Mouse (Mus musculus) myocyte (in vitro differentiated cells): ENCODE results near the gene Ptcra. TPM values are rescaled to one million over a fixed set of nuclear protein-coding genes. Genes with fewer than 3 reads are reported as not detected.

Source experiments
- H3K27me3 ChIP-seq: one replicate; pipeline ENCODE4 v1.6.1; 2011; ENCODE audit not compliant: control insufficient read depth, insufficient read depth, insufficient read length
- H3K36me3 ChIP-seq: one replicate; pipeline ENCODE4 v1.6.1; 2011; ENCODE audit not compliant: control insufficient read depth, insufficient read depth
- H3K4me2 ChIP-seq: one replicate; pipeline ENCODE4 v1.6.1; 2011; ENCODE audit warnings: low read depth, control low read depth
- H3K4me3 ChIP-seq: one replicate; pipeline ENCODE4 v1.5.1; 2011; ENCODE audit warnings: mild to moderate bottlenecking, control low read depth, moderate library complexity
- H3K79me2 ChIP-seq: one replicate; pipeline ENCODE4 v1.6.1; 2011; ENCODE audit not compliant: control insufficient read depth, insufficient read depth
- H3ac ChIP-seq: one replicate; pipeline ENCODE4 v1.6.1; 2011; ENCODE audit not compliant: control insufficient read depth, insufficient read length
- CEBPB ChIP-seq: IDR thresholded peaks from 2 replicates; pipeline ENCODE4 v1.6.1; 2011; ENCODE audit warnings: mild to moderate bottlenecking, moderate library complexity; ENCODE audit not compliant: poor library complexity, insufficient read depth, severe bottlenecking
- E2F4 ChIP-seq: IDR thresholded peaks from one replicate; pipeline ENCODE4 v1.6.1; 2011; ENCODE audit warnings: mild to moderate bottlenecking, control low read depth, moderate library complexity; ENCODE audit not compliant: insufficient read depth
- MAX ChIP-seq: IDR thresholded peaks from one replicate; pipeline ENCODE4 v1.6.1; 2011; ENCODE audit warnings: low read depth, mild to moderate bottlenecking, control low read depth
- MYOD1 ChIP-seq, 3 experiments: IDR thresholded peaks; one replicate each; pipeline ENCODE4 v1.6.1; 2011; ENCODE audit warnings: control low read depth in 2 of 3, low read depth in 2 of 3, mild to moderate bottlenecking in 2 of 3, moderate library complexity in 1 of 3; ENCODE audit not compliant: insufficient read length in 2 of 3, control insufficient read depth in 1 of 3
- MYOG ChIP-seq, 3 experiments: IDR thresholded peaks; one replicate each; pipeline ENCODE4 v1.6.1; 2011; ENCODE audit warnings: control low read depth in 2 of 3, low read depth in 2 of 3, mild to moderate bottlenecking in 2 of 3; ENCODE audit not compliant: insufficient read length in 2 of 3, control insufficient read depth in 1 of 3, insufficient read depth in 1 of 3
- POLR2A ChIP-seq: IDR thresholded peaks from one replicate; pipeline ENCODE4 v1.6.1; 2011; ENCODE audit warnings: low read depth, mild to moderate bottlenecking, control low read depth, moderate library complexity; ENCODE audit not compliant: insufficient read length
- POLR2AphosphoS2 ChIP-seq: IDR thresholded peaks from one replicate; pipeline ENCODE4 v1.6.1; 2011; ENCODE audit warnings: low read depth, control low read depth; ENCODE audit not compliant: insufficient read length
- REST ChIP-seq: IDR thresholded peaks from one replicate; pipeline ENCODE4 v1.6.1; 2011; ENCODE audit warnings: mild to moderate bottlenecking, control low read depth, moderate library complexity; ENCODE audit not compliant: insufficient read depth, insufficient read length
- SRF ChIP-seq: IDR thresholded peaks from one replicate; pipeline ENCODE4 v1.6.1; 2011; ENCODE audit warnings: low read depth; ENCODE audit not compliant: control insufficient read depth, insufficient read length
- TCF12 ChIP-seq: IDR thresholded peaks from one replicate; pipeline ENCODE4 v1.6.1; 2011; ENCODE audit warnings: mild to moderate bottlenecking, control low read depth; ENCODE audit not compliant: poor library complexity, insufficient read depth, severe bottlenecking
- TCF3 ChIP-seq: IDR thresholded peaks from one replicate; pipeline ENCODE4 v1.6.1; 2011; ENCODE audit warnings: low read depth, control low read depth; ENCODE audit not compliant: insufficient read length
- USF1 ChIP-seq: IDR thresholded peaks from one replicate; pipeline ENCODE4 v1.6.1; 2011; ENCODE audit warnings: low read depth, mild to moderate bottlenecking, control low read depth, moderate library complexity
- polyA plus RNA-seq: library from polyadenylated mRNA; unstranded; fragments of >200 nt; fragmentation: generic; extraction: Trizol; gene quantifications from one replicate; pipeline ENCODE4 v1.2.1, GENCODE M21; 2012; ENCODE audit warnings: missing spikeins

The Ptcra gene
- polyA plus RNA-seq, 1 experiment, result 0.06 TPM

DNA sequence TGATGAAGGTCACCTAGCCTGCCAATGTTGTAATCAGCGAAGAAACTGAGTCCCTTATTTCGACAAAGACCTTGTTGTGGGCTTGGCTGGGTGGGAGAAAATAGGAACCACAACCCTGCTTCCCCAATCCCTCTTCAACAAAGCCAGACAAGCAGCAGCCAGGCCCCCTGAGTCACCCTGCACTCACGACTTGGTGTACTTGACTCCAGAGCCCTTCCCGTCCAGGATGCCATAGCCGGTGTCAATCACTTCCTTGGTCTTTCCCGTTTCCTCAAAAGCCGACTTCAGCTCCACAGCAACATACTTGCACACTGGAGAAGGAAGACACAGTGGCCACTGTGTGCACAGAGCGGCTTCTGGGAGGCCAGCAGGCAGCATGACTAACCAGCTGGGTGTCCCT is 16.3 kb downstream of the Ptcra start:
- Histone ChIP-seq H3K79me2 (peaks cover 28% of the 10 kb centered on the region), H3K4me3 (no peak overlapping the region), H3K4me2 (no peak overlapping the region), H3K27me3 (no peaks in the 10 kb centered on the region), H3K36me3 (no peaks in the 10 kb centered on the region), H3ac (no peak overlapping the region)
- TF ChIP-seq USF1 (no peak), TCF12 (no peak), MAX (no peak), TCF3 (no peak), CEBPB (no peak), POLR2AphosphoS2 (no peak), POLR2A (no peak), MYOD1 (IDR thresholded peaks at IDR 0.05; ENCODE audit: control insufficient read depth in 1 of 3, insufficient read length in 2 of 3, low read depth in 2 of 3) (no peak), E2F4 (no peak), SRF (no peak)

DNA sequence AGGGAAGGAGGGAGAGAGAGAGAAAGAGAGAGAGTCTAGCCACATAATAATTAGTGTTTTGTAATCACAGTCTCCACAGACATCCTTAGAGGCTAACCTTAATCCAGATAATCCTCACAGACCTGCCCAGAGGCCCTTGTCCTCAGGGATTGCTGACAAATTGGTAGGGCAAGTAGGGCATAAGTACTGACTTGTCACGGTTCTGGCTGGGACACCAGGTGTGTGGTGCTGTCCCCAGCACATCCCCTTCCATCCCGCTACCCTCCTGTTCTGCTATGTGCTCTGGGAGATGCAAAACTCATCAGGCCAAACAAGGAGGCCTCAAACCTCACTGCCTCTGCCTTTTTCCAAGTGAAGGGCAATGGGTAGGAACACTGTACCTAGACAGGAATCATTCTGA is 18.0 kb downstream of the Ptcra start:
- peaks cover 18% of the 10 kb centered on the region for H3K79me2 ChIP-seq

DNA sequence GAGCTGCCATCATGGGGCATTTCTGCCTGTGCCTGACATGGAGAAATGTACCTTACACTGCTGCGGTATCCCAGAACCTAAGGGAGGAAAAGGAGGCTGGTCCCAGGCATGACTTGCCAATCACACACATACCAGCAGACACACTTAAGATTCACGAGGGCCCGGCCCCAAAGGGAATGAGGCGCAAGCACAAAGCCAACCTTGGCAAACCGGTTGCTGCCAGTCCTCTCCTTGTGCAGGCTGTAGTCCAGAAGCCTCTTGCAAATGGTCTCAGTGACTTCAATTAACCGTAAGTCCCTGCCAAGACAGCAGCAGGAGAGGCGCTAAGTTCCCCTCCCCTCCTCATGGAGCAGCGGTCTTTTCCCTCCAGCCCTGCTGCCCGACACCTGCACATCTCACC is 20.5 kb downstream of the Ptcra start:
- H3ac ChIP-seq, result no peak overlapping the region
- no peak for TF ChIP-seq MYOD1 (IDR thresholded peaks at IDR 0.05; ENCODE audit: control insufficient read depth in 1 of 3, insufficient read length in 2 of 3, low read depth in 2 of 3)
- TF ChIP-seq USF1, result no peak
- TF ChIP-seq TCF3, result no peak
- no peak for TF ChIP-seq TCF12
- TF ChIP-seq REST, result no peak
- TF ChIP-seq POLR2AphosphoS2, result no peak
- TF ChIP-seq POLR2A, result no peak
- peaks cover under 1% of the 10 kb centered on the region for H3K79me2 ChIP-seq
- H3K4me2 ChIP-seq, result no peak overlapping the region
- H3K36me3 ChIP-seq, result no peaks in the 10 kb centered on the region
- no peaks in the 10 kb centered on the region for H3K27me3 ChIP-seq
- no peak overlapping the region for H3K4me3 ChIP-seq

More for the DNA sequence above, 18.0 kb downstream of the Ptcra start:
- no peak overlapping the region for H3K4me2 ChIP-seq
- no peaks in the 10 kb centered on the region for H3K27me3 ChIP-seq
- no peaks in the 10 kb centered on the region for H3K36me3 ChIP-seq
- no peak overlapping the region for H3ac ChIP-seq
- TF ChIP-seq E2F4, result no peak
- TF ChIP-seq TCF12, result no peak
- no peak overlapping the region for H3K4me3 ChIP-seq

DNA sequence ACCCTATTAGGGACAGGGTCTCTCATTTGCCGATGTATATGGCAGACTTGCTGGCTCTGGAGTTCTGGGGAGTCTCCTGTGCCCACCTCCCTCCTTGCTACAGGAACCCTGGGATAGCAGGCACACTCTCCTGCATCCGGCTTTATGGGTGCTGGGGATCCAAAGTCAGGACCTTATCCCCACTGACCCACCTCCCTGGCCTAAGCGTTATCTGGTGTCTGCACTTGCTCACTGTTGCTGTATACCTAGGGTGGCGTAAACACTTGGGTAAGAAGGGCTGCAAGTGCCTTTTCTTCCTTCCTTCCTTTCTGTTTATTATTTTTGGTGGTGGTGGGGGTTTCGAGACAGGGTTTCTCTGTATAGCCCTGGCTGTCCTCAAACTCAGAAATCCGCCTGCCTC is 22.2 kb downstream of the Ptcra start:
- no peak overlapping the region for H3K4me2 ChIP-seq
- no peaks in the 10 kb centered on the region for H3K79me2 ChIP-seq
- no peaks in the 10 kb centered on the region for H3K27me3 ChIP-seq
- H3K4me3 ChIP-seq, result no peak overlapping the region
- no peak for TF ChIP-seq POLR2A
- TF ChIP-seq POLR2AphosphoS2, result no peak
- no peak for TF ChIP-seq MAX
- no peak for TF ChIP-seq REST
- TF ChIP-seq E2F4, result no peak
- no peak for TF ChIP-seq USF1
- no peak for TF ChIP-seq TCF3
- no peak for TF ChIP-seq TCF12
- TF ChIP-seq CEBPB, result no peak
- no peak for TF ChIP-seq MYOG (IDR thresholded peaks at IDR 0.05; ENCODE audit: control insufficient read depth in 1 of 3, insufficient read depth in 1 of 3, insufficient read length in 2 of 3, low read depth in 2 of 3)
- no peak for TF ChIP-seq SRF
- no peak for TF ChIP-seq MYOD1 (IDR thresholded peaks at IDR 0.05; ENCODE audit: control insufficient read depth in 1 of 3, insufficient read length in 2 of 3, low read depth in 2 of 3)
- no peak overlapping the region for H3ac ChIP-seq
- no peaks in the 10 kb centered on the region for H3K36me3 ChIP-seq

DNA sequence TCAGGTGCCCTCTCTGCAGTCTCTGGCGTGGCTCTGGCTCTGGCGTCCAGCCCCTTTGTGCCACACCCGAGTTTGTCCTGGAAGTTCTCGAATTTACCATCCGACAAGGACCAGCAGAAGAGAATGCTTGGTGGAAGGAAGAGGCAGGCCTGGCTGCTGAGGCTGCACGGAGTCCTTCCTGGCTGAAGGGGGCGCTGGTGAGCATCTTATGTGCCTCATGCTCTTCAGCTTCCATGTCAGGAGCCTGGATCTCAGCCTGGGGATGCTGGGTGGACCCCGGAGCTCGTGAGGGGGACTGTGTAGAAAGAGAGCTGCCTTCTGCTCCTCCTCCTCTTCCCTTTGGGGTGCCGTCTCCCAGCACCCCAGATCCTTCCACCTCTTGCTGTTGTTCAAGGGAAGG is 27.4 kb downstream of the Ptcra start:
- H3K36me3 ChIP-seq, result no peaks in the 10 kb centered on the region
- no peaks in the 10 kb centered on the region for H3K79me2 ChIP-seq
- H3ac ChIP-seq, result no peak overlapping the region
- no peaks in the 10 kb centered on the region for H3K27me3 ChIP-seq
- H3K4me3 ChIP-seq, result no peak overlapping the region
- no peak overlapping the region for H3K4me2 ChIP-seq
- TF ChIP-seq TCF12, result no peak
- no peak for TF ChIP-seq SRF
- no peak for TF ChIP-seq POLR2A
- TF ChIP-seq REST, result no peak
- no peak for TF ChIP-seq USF1
- TF ChIP-seq MAX, result no peak
- no peak for TF ChIP-seq MYOG (IDR thresholded peaks at IDR 0.05; ENCODE audit: control insufficient read depth in 1 of 3, insufficient read depth in 1 of 3, insufficient read length in 2 of 3, low read depth in 2 of 3)
- no peak for TF ChIP-seq CEBPB
- no peak for TF ChIP-seq TCF3
- TF ChIP-seq E2F4, result no peak
- no peak for TF ChIP-seq MYOD1 (IDR thresholded peaks at IDR 0.05; ENCODE audit: control insufficient read depth in 1 of 3, insufficient read length in 2 of 3, low read depth in 2 of 3)
- no peak for TF ChIP-seq POLR2AphosphoS2
